Mouse (Mus musculus): ENCODE data around the gene Tm9sf4.

The Tm9sf4 gene

DNA sequence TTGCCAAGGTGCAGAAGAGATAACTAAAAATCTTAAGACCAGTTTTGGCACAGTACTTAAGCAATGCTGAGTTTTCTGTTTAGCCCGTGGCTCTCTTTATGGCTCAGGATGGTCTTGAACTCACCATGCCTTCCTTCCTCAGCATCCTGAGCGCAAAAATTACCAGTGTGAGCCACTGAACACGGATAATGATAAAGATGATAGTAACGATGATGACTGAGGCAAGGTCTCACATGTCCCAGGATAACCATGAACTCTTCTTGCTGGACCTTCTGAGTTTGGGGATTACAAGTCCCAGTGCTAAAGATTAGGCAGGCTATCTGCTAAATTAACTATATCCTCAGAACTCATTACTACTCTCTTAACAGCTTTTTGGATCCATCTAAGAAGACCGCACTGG is 970 bp upstream of the Tm9sf4 start:
- no peak for DNase-seq (ENCODE audit: low spot score in 2 of 2)

DNA sequence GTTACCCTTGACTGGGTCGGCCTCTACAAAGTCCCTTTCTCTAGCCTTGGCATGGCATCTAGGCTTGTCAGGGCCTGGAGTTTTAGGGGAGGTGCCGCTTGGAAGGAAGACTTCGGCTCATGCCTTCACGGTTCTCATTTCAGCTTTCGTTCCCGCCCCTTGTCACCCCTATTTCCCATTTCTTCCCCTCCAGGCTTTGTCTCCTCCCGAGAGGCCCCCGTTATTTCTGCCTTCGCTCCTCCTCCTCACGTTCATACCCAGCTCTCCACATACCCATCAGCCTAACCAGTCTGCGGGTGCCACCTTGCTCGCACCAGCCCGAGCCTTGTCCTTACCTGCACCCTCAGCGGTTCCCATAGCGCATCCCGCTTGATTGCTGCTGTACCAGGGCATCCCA is 579 bp downstream of the Tm9sf4 start:
- no peak for DNase-seq (ENCODE audit: low spot score in 2 of 2)

DNA sequence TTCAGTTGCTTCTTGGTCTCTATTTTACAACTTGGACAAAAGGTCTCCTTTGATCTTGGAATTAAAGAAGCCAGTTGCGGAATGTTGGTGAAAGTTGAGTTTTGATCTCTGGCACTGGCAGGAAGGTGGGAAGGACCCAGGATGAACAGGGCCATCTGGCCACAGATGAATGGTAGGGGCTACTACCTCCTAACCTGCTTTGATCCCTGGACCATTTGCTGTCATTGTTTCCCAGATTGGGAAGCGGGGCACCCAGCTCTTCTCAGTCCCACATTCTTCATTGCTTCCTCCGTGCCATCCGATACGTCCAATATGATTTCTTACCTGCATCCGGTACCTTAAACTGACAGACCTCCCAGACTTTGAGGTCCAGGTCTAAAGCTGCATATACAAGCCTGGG is 6.0 kb downstream of the Tm9sf4 start:
- no peak for DNase-seq (ENCODE audit: low spot score in 2 of 2)

DNA sequence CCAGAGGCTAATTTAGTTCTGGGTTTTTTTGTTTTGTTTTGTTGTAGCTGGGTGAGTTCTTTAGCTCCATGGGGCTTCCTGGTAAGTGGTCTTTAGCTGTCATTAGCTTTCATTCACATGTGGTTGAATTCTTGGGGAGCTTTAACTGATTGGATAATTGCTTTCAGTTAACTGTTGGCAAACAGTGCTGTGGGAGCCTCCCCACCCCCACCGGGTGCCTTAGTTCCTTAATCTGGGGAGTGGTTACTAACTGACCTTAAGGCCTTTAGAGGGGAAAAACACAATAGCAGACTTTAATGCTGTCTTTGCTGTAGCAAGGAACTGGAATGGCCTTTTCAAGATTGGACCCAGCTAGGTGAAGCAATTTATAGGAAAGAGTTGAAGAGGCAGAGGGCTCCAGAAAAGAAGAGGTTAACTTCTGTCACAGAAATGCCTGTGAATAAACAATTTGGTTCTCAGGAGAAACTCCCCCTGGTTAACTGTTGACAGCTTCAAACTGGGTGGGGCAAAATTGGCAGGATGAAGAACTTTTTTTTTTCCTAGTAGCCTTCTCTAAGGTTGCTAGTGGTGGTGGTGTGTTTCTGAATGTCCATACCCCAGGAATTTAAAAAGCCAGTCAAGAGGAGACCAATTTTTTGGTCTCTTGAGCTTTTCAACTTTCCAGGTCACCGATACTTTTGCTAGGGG is 7.2 kb downstream of the Tm9sf4 start:
- DNase-seq (ENCODE audit: low spot score in 2 of 2) = no peak

DNA sequence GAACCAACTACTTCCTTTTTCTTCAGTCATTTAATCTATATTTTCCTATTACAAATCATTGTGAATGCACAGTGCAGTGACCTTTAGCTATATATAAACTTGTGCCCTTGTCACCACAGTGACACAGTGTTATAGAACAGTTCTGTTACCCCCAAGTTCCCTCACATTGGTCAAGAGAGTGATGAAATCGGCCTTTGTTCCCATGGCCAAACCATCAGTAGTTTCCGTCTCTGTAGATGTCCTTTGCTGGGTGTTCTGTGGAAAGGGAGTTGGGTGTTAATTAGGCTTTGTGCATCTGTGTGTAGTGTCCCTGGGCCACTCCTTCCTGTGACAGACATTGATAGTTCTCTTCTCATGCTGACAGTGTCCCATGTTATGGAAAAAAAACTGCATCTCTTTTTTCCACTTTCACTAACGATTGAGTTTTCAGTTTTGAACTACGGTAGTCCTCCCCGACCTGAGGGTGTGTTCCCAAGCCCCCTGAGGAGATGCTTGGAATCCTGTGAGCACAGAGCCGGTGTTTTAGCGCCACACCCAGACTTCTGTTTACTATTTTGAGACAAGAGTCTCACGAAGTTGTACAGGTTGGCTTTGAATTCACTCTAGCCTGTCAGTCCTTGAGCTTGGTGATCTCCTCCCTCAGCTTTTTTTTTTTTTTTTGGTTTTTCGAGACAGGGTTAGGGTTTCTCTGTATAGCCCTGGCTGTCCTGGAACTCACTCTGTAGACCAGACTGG is 9.6 kb downstream of the Tm9sf4 start:
- no peak for DNase-seq (ENCODE audit: low spot score in 2 of 2)

DNA sequence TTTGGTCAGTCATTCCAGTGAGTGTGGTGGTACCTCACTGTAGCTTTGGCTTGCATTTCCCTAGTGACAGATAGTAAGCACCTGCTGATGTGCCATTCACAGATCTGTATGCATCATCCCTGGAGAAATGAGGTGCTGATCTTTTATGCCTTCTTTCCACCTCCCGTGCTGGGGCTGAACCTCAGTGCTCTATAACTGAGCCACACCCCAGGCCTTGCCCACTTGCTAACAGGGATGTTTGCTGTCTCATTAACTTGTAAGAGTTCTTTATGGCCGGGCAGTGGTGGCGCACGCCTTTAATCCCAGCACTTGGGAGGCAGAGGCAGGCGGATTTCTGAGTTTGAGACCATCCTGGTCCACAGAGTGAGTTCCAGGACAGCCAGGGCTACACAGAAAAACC is 10.9 kb downstream of the Tm9sf4 start:
- no peak for DNase-seq (ENCODE audit: low spot score in 2 of 2)

DNA sequence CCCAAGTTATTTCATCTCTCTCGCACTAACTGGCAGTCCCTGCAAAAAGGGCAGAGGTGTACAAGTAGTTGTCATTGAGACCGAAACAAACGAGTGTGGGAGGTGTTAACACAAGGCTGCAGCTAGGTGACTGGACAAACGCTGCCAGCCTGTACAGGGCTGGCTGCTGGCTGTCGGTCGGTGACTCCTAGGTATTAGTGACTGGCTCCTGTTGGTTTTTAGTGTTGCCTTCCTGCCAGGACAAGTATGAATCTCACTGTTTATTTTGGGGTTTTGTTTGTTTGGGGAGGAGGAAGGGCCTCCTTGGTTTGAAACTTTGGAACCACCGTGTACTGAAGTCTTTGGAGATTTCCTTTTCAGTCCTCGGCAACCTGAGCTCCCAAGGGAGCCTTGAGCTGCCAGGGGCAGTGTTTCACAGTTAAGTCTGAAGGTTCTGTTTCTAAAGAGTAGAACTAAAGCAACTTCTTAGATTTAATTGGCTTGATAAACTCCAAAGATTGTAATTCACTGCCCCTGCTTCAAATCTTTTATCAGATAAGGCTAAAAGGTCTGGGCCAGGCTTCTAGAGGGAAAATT is 15.0 kb downstream of the Tm9sf4 start:
- no peak for DNase-seq (ENCODE audit: low spot score in 2 of 2)

DNA sequence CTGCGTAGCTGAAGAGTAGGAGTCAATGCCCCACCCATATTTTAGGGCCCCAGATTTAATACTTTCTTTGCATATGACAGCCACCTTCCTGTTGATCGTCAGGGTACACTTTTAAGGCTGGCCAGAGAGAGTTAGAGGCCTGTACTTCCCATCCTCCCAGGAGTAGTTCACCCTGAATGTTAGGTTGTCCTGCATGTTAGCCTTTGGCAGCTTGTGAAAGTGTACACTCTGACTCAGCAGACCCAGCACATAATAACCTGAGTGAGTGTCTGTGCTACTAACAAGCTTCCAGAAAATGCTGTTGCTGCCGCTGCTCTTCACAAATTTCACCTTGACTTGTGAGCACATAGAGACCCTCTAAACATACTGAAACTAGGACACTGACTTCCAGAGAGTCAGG is 16.1 kb downstream of the Tm9sf4 start:
- no peak for DNase-seq (ENCODE audit: low spot score in 2 of 2)

DNA sequence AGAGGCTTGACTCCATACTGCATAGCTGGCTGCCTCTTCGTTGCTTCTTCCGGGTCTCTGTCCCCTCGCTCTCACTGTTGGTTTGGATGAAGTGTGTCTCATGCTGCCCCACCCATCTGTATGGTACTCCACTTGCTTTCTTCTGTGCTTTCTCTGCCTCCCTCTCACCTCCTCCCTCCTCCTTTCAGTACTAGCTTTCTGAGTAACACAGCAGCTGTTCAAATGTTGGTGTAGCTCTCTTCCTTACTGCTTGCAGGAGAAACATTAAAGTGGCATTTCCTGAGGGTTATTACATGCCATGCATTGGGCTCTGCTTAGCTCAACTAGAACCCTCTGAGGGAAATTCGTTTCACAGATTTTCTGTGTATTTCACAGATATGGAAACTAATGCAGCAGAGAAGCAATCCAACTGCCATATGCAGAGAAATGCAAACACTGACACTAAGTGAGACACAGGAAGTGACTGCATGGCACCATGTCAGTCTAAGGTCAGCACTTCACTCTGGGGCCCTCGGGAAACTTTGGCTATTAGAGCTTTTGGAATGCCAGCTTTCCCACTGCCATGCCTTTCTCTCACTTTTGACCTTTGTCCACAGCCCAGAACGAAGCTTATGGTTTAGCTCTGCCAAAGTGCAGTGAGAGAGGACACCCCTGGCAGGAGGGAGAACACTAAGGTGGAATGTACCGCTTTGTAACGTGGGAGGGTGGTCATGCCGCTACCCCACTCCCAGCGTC is 18.2 kb downstream of the Tm9sf4 start:
- no peak for DNase-seq (ENCODE audit: low spot score in 2 of 2)

DNA sequence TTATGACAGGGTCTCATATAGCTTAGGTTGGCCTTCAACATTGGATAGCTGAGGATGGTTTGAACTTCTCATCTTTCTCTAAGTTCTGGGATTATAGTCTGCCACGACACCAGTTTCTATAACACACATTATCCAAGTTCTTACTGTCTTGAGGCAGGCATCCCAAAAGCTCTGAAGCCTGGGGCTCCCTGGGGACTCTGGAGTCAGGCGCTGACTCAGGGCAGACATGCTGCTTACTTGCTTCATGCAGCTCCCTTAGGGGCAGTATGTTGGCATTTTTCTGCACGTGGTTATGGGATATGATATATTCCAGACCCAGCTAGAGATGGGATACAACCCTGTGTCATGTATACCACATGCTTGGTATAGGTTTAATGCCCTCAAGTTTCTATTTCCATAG is 18.9 kb downstream of the Tm9sf4 start:
- no peak for DNase-seq (ENCODE audit: low spot score in 2 of 2)

DNA sequence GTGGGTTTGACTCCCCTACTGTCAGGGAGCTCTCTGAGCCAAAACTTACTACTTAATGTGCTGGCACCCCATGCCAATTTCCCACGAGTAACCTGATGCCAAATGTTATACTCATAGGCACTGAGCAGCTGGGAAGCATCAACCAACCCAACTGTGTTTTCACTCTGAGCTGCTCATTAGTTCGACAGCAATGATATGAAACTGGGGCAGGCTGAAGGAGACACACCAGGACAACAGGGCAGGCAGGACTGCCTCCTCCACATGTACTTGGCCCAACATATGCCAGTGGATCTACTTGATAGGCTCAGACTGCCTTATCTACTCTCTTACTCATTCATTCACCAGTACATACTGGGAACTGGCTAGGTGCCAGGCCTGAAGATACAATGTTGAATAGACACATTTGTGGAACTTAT is 25.1 kb downstream of the Tm9sf4 start:
- DNase-seq (ENCODE audit: low spot score in 2 of 2) = no peak

DNA sequence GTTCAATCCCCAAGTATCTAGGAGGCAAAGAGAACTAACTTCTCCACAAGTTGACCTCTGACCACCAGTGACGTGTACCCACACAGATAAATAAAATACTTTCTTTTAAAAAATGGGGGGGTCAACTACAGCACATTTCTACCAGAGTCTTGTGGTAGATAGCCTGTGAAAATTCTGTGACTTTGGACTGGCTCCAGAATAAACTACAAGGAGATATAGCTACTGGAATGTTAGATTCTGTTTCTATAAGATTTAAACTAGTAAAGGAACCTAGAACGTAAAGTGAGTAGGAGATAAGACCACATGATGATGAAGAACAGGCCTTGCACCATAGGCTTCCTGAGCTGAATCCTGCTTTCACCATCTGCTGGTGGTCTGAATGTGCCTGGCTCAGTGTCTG is 26.7 kb downstream of the Tm9sf4 start:
- DNase-seq (ENCODE audit: low spot score in 2 of 2) = no peak

DNA sequence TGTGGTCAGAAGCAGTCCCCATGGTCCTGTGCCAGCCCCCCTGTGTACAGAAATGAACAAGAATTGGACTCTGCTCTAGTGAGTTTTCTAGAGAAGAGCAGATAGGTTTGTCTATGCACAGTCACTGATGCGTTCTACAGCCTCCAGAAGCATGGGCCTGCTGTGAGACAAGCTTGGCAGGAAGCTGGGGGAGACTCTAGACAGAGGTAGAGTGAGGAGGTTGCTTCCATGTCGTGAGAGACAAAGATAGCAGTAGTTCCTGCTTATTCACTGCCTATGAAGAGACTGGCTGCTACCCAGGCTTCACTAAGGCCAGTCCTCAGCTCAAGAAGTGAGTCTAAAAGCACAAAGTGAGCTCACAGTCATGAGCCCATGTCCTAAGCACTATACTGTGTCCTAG is 30.1 kb downstream of the Tm9sf4 start:
- DNase-seq (ENCODE audit: low spot score in 2 of 2) = no peak

DNA sequence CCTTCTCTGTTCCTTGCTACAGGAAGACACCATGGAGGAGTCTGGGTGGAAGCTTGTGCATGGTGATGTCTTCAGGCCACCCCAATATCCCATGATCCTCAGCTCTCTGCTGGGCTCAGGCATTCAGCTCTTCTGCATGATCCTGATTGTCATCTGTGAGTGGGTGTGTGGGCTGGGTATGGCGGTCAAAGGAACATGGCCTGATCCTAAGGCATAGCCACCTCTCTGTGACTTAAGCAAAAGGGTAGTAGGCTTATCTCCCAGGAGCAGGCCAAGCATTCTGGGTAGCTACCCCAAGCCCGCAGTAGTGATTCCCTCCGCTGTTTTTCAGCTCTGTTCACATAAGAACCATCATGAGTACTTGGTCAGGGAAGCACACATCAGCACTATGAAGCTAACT is 33.2 kb downstream of the Tm9sf4 start:
- DNase-seq (ENCODE audit: low spot score in 2 of 2) = no peak

DNA sequence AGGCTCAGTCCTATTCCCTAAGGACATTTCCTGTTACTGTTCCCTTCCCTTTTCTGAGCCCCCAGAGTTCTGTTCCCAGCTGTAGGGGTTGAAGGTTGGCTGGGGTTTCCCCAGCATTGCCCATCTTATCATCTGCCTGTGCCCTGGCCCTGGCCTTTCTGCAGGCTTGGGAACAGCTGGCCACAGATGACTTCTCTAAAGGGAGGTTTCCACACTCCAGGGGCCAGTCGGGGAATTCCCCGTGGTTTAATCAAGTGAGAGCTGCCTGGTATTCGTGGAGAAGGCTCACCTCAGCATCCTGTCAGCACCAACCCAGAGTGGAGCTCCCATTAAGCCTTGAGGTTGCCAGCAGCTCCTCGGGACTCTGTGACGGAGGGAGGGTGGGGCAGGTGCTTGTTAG is 37.4 kb downstream of the Tm9sf4 start:
- no peak for DNase-seq (ENCODE audit: low spot score in 2 of 2)

DNA sequence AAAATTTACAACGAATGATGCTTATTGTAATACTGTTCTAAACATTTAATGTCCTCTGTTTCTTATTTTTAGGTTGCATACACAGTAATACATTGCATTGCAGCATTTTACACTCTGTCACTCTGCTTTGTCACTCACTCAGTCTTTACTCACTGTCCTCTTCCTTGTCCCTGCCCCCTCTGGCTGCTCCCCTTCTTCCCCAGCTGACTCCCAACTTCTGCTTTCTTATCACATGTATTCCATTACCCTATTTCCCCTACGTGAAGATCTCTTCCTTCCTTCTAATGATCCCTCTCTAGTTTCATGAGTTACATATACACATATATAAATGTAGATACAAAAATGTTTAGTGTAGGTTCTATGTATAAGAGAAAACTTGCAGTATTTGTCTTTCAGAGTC is 38.0 kb downstream of the Tm9sf4 start:
- no peak for DNase-seq (ENCODE audit: low spot score in 2 of 2)

DNA sequence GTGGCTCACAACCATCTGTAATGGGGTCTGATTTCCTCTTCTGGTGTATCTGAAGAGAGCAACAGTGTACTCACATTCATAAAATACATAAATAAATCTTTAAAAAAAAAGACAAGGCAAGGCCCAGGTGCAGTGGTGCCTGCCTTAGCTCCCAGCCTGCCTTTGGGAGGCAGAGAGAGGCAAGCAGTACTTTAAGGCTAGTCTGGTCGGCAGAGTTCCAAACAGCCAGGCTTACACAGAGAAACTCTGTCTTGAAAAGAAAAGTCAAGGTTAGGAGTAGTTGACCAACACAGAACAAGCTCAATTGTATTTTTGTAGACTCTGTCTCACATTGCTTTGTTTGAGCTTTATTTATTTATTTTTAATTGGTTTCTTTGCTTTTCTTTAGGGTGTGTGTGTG is 41.7 kb downstream of the Tm9sf4 start:
- DNase-seq (ENCODE audit: low spot score in 2 of 2) = no peak

DNA sequence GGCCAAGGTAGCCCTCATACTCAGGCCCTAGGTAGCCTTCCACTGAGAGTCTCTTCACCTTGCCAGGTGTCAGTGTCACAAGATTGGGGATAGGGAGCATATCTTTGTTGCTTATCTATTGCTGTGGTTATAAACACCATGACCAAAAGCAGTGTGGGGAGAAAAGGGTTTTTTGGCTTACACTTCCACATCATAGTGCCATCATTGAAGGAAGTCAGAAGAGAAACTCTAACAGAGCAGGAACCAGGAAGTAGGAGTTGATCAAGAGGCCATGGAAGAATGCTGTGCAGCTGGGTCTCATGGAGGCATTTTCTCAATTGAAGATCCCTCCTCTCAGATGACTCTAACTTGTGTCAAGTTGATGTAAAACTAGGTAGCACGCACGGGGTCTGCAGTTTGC is 47.0 kb downstream of the Tm9sf4 start:
- DNase-seq (ENCODE audit: low spot score in 2 of 2) = no peak

DNA sequence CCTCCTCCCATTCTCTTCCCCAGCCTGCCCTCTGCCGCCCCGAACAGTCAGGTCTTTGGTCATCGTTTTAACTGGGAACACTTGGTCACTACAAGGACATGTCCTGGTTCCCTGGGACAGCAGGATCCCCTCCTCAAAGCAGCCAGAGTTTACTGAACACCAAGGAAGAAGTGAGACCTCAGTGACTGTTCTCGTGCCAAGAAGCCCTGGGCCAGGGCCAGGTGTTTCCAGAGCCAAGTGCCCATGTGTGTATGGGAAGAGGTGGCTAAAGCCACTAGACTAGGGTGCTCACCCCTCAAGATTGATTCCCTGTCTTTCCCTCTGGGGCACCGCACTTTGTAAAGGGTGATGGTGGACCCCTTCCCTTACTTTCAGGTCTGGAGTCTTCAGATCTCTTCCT is 48.2 kb downstream of the Tm9sf4 start:
- DNase-seq (ENCODE audit: low spot score in 2 of 2) = no peak

DNA sequence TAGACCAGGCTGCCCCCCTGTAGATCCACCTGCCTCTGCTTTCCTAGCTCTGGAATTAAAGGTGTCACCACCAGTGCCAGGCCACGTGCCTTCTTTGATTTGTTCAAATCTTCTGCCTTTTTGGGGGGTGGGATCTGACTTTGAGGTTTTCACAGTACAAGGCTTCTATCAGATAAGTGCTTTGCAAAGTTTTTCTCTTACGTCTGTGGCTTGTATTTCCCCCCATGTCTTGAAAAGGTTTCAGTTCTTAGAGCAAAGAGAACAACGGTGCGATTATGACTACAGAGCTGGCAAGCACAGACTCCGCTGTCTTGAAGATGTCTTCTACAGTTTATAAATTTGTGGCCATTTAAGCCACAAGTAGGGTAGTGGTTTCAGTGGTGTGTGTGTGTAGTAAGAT is 50.3 kb downstream of the Tm9sf4 start:
- no peak for DNase-seq (ENCODE audit: low spot score in 2 of 2)

DNA sequence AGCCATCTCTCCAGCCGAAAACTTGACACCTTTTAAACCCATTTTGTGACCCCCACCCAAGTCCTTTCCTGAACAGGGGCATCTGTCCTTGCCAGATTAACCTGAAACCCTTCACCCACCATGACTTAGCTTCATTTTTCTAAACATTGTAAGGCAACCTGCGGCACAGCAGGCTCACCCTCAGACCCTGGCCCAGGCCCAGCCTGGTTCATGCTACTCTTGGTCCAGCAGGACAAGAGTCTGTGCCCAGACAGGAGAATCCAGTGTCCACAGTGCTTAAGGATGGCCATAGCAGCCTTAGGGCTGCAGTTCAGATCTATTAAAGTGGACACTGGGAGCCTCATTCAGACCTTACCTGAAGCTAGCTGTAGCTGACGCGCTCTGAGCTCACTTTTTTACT is 52.2 kb downstream of the Tm9sf4 start:
- no peak for DNase-seq (ENCODE audit: low spot score in 2 of 2)

DNA sequence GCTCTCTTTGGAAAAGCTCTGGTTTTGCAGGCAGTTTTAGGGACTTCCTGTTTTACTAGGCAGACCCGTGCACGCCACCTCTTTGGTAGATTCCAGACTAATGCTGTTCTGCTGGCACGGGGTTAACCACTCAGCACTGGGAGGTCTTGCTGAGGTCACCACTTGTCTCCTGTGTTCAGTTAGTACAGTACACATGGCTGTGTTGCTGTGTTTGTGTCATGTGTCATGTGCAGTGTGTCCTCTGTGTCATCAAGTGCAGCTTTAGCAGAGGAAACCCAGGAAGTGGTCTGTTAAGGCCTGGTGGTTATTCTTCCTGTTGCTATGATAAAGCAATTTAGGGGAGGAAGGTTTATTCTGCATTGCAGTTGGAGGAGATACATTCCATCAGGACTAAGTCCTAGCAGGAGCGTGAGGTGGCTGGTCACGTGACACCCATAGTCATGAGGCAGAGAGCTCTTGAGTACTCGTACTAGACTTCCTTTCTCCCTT is 53.7 kb downstream of the Tm9sf4 start:
- DNase-seq (ENCODE audit: low spot score in 2 of 2) = no peak

DNA sequence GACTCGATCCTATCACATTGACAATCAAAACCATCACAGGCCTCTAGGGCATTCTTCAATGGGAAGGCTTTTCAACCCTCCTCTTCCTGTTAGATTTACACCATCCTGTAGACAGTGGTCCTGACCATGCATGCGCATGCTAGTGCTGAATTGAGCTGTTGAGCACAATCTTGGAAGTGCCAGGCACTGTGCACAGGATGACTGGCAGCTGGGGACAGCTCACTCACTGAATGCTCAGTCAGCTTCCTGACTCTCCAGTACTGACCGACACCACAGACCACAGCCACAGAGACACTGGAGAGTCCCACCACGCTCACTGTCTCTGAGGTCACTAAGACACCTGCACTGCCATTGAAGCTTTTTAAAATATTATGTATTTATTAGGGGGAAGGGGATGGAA is 54.3 kb downstream of the Tm9sf4 start:
- DNase-seq (ENCODE audit: low spot score in 2 of 2) = no peak
